Mouse (Mus musculus): ENCODE results near the gene Cyb5d1. TPM values are rescaled to one million over a fixed set of nuclear protein-coding genes. Genes with fewer than 3 reads are reported as not detected.

Cyb5d1 gene
- polyA plus RNA-seq, 1 experiment from 2014 or later = 25.3 TPM

DNA sequence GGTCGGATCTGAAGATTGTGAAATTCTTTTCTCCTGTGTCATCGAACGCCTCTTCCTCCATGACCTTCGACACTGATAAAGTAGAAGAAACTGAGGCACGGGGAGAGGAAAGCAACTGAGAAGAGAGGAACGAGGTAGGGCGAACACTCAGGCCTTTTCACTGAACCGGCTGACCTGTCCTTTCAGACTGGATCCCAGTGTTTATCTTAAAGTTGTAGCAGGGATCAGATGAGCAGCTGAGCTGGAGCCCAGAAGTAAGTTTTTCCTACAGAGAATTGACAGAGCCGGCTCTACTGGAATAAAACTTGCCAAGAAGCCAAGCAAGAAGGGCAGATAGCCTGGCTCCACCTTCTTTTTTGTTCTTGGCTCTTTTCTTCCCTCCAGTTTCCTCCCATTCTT, 24.6 kb downstream of the Cyb5d1 start:
- H3K4me3 ChIP-seq (replicated peaks) = no peak overlapping the region
- 15% methylated on average over 9 of the region's 9 CpGs for WGBS

DNA sequence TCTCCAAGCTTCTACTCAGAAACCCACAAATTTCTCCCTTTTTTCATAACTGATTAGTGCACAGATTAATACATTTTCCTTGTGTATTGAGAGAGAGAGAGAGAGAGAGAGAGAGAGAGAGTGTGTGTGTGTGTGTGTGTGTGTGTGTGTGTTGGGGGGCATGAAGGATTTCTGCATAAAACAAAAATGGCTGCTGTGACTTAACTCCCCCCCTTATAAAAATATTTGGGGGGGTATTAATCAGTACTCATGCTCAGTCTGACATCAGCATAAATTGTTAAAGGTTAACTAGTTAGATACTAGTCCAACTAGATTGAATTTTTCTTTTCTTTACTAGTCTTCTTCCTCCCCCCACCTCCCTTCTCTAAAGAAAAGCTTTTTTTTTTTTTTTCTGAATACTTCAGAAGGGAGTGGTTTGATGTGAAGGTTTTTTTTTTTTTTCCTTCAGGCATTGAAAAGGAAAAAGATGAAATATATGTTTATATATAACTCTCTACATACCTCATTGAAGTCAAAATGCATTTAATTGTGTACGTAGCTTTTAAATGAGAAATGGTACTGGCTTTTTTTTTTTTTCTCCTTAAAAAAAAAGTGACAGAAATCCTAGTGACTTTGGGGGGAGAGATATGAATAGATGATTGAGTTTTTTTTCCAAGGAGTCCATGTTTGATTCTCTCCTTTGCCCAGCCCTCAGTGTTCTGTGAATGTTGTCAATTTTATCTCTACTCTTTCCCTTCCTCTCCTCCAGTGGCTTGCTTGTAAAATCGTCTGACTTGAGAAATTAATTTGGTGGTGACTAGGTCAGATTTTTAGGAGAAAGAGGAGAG, 25.2 kb downstream of the Cyb5d1 start:
- WGBS = 15% methylated on average over 2 of the region's 2 CpGs
- H3K4me1 ChIP-seq = peaks cover 38% of the 10 kb centered on the region
- H3K27ac ChIP-seq = peak overlapping the region; percentile 99
- peak overlapping the region; percentile 85 for H3K4me3 ChIP-seq (replicated peaks)
- no peak overlapping the region for H3K9ac ChIP-seq
- no peak for ATAC-seq (ENCODE audit: insufficient read depth, low FRiP score, low read depth)
- H3K4me2 ChIP-seq = peak overlapping the region; percentile 91
- H3K27me3 ChIP-seq (replicated peaks) = no peaks in the 10 kb centered on the region
- peaks cover 10% of the 10 kb centered on the region; the same call in 1 of the 2 replicates for H3K36me3 ChIP-seq
- H3K9me3 ChIP-seq = no peaks in the 10 kb centered on the region

More for the DNA sequence above, 24.6 kb downstream of the Cyb5d1 start:
- Histone ChIP-seq H3K4me2 (peak overlapping the region; percentile 20), H3K4me1 (peaks cover 32% of the 10 kb centered on the region), H3K9me3 (no peaks in the 10 kb centered on the region), H3K27me3 (replicated peaks) (no peaks in the 10 kb centered on the region), H3K9ac (no peak overlapping the region), H3K36me3 (peaks cover 10% of the 10 kb centered on the region; the same call in 1 of the 2 replicates), H3K27ac (peak overlapping the region; percentile 86)
- no peak for ATAC-seq (ENCODE audit: insufficient read depth, low FRiP score, low read depth)

DNA sequence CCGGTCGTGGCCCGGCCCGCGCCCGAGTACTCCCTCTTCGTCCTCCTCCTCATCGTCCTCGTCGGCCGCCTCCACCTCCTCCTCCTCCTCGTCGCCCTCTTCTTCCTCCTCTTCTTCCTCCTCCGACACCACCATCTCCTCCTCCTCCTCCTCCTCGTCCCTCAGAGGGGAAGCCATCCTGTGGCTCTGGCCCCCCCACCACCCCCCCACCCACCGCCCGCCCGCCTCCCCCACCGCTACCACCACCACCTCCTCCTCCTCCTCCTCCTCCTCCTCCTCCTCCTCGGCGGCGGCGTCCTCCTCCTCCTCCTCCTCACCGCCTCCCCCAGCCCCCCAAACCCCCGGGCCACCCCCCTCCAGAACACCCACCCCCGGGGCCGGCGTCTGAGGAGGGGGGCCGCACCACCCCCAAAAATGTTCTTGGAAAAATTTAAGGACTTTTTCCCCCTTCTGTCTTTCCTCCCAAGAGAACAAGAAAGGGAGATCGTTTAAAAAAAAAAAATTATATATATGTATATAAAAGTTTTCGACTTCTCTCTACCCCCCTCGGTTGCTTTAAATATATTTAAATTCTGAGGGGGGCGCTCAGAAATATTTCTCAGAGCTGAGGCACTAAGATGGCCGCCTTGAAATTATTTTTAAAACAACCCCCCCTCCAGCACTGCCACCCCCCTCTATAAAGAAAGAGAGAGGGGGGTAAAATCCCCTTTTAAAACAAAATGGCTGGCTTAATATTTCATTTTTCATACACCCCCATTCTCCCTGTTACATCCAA, 26.0 kb downstream of the Cyb5d1 start, which contains the start of gene Chd3:
Chd3 (minus strand) TSS at position 192 of the 775 bp plus-strand sequence.
- ATAC-seq (ENCODE audit: insufficient read depth, low FRiP score, low read depth) = no peak
- Histone ChIP-seq H3K27me3 (replicated peaks) (no peaks in the 10 kb centered on the region), H3K9me3 (no peaks in the 10 kb centered on the region), H3K27ac (peak within 1 kb of the TSS; percentile 99), H3K4me1 (peaks cover 46% of the 10 kb centered on the region), H3K36me3 (peaks cover 10% of the 10 kb centered on the region; the same call in 1 of the 2 replicates), H3K4me2 (peak within 1 kb of the TSS; percentile 91), H3K4me3 (replicated peaks) (peak within 1 kb of the TSS; percentile 85), H3K9ac (peak within 1 kb of the TSS; percentile 99)
- WGBS = 1% methylated on average over 19 of the region's 34 CpGs

DNA sequence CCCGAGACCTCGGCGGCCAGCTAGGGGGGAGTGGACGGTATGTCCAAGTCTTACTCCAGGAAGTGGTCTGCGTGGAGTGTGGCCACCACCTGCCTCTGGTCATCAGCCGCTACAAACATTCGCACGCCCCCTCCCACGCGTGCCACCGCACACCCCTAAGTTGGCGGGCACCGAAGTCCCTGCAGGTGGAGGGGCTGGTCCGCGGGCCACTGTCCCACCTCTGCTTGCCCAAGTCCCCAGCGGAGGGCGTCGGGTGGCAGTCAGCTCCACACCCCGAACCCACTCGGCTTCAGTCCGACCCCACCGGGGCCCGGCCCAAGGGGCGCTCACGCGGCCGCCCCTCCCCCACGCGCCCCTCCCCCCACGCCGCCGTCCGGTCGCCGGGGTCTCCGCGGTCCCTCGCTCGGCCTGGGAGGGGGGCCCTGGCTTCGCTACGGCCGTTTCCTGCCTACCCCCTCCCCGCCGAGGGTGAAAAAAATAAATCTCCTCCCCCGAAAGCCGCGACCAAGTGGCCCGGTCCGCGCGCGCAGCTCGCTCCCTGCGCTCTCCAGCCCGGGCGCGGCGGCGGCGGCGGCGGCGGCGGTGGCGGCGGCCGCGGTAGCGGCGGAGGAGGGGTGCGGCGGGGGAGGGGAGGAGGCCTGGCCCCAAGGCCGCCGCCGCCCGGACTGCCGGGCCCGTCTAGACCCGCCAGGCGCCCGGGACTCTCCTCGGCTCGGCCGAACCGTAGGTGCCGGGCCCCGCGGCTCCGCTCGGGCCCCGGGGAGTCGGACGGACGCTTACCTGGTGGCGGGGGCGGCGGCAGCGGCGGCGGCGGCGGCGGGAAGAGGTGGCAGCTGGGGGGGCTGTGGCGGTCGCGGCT, 26.8 kb downstream of the Cyb5d1 start:
- H3K9me3 ChIP-seq = no peaks in the 10 kb centered on the region
- H3K4me2 ChIP-seq = peak overlapping the region; percentile 91
- peak overlapping the region; percentile 99 for H3K27ac ChIP-seq
- H3K9ac ChIP-seq = peak overlapping the region; percentile 99
- peak overlapping the region; percentile 85 for H3K4me3 ChIP-seq (replicated peaks)
- under 1% methylated on average over 70 of the region's 106 CpGs for WGBS
- ATAC-seq (ENCODE audit: insufficient read depth, low FRiP score, low read depth) = 0 out of 2 replicates have a peak, but pooled peaks have one; percentile 0
- peaks cover 5% of the 10 kb centered on the region; the same call in 1 of the 2 replicates for H3K36me3 ChIP-seq
- H3K27me3 ChIP-seq (replicated peaks) = no peaks in the 10 kb centered on the region
- H3K4me1 ChIP-seq = peaks cover 50% of the 10 kb centered on the region

DNA sequence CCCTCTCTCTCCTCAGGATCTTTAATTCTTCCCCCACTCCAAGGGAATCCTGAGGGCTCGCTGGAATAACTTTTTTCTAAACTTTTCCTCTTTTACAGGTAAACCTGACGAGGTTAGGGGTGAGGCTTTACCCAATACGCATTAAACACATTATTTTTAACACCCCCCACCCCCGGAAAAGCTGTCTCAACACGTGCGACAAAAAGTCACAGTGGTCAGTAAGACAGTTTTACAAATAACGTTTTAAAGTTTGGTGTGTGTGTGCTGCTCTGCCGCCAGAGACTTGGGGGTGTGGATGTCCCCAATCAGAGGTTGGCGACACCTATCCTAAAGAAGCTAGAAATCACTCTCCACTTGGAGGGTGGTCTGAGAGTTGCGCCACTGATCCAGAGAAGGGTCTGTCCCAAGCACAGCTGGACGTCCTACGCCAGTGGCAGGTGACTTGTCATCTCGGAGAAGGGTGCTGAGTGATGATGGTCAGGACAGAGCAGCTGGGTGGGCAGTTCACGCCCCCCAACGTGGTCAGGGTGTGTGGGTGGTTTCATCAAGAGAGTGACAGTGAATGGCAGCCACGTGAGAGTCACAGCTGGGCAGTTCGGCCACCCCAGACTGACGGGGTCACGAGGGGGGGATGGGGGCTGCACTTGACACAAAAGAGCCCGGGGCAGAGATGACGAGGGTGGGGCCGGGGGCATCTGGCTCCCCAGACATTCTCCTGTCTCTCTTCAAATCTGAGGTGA, 27.6 kb downstream of the Cyb5d1 start:
- H3K36me3 ChIP-seq = peaks cover 8% of the 10 kb centered on the region; the same call in 1 of the 2 replicates
- peaks cover 47% of the 10 kb centered on the region for H3K4me1 ChIP-seq
- H3K27ac ChIP-seq = peak overlapping the region; percentile 99
- H3K4me2 ChIP-seq = peak overlapping the region; percentile 91
- peak overlapping the region; percentile 99 for H3K9ac ChIP-seq
- H3K4me3 ChIP-seq (replicated peaks) = peak overlapping the region; percentile 85
- H3K27me3 ChIP-seq (replicated peaks) = no peaks in the 10 kb centered on the region
- WGBS = 1% methylated on average over 22 of the region's 22 CpGs
- H3K9me3 ChIP-seq = no peaks in the 10 kb centered on the region
- no peak for ATAC-seq (ENCODE audit: insufficient read depth, low FRiP score, low read depth)

DNA sequence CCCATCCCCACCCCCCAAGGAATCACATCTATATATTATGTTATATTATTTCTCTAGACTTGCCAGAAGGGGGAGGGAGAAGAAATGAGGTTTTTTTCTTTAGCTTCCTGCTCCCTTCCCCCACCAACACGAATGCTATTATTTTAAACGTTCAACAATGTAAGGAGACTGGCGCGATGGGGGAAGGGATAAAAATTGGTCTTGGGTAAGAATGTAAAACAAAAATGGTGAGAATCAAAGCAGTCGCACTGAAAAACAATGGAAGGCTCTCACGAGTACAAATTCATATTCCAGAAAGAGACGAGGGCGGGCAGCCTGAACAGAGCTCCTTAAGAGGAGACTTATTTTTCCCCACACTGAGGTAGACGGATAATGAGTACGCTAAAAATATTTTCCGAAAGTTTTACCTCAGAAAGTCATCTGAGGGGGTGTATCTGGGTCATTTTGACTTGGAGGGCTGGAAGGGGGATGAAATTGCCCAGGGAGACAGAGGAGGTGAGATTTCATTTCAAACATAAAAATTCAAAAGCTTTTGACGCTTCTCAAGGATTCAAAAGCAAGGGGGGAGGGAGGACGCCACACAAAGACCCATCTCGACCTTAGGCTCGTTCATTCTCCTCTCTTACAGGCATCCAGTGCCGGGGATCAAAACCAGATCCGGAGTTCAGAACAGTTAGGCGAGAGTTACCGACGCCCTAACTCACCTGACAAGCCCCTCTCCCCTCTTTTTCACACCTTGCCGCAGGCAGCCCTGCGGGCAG, 28.4 kb downstream of the Cyb5d1 start:
- H3K4me2 ChIP-seq = peak overlapping the region; percentile 91
- no peak for ATAC-seq (ENCODE audit: insufficient read depth, low FRiP score, low read depth)
- peak overlapping the region; percentile 85 for H3K4me3 ChIP-seq (replicated peaks)
- peaks cover 42% of the 10 kb centered on the region for H3K4me1 ChIP-seq
- H3K27ac ChIP-seq = peak overlapping the region; percentile 99
- H3K9me3 ChIP-seq = no peaks in the 10 kb centered on the region
- peak overlapping the region; percentile 99 for H3K9ac ChIP-seq
- peaks cover 14% of the 10 kb centered on the region for H3K36me3 ChIP-seq
- H3K27me3 ChIP-seq (replicated peaks) = no peaks in the 10 kb centered on the region
- under 1% methylated on average over 22 of the region's 22 CpGs for WGBS

DNA sequence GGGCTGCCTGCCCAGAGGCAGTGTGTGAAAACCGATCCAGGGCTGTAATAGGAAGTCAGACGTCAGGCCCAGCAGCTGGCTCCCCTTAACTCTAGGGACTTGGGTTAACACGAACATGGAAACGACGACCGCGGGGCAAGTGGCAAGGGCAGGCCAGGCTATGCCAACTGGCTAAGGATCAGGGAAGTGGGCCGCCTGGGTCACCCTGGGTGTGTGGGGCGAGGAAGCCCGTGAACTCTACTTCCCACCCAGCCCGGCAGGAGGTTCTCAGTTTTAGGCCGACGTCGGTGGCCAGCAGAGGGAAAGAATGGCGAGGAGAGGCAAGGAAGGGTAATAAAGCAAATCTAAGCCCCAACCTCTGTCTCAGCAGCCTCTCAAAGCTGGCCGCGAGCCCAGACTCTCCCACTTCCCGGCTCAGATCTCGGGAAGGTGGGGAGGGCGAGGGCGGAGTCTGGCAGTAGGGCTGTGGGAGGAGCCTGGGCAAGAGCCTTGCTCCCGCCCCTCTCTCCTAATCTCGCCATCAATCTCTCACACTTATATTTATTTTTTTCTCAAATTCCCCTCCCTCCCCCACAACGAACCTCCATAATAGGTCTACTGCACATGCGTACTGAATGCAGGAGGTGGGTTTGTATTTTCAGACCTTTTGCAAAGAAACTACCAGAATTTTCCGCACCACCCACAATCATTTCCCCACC, 29.1 kb downstream of the Cyb5d1 start:
- peak; percentile 80 for ATAC-seq (ENCODE audit: insufficient read depth, low FRiP score, low read depth)
- Histone ChIP-seq H3K9ac (peak overlapping the region; percentile 39; the same call in 1 of the 2 replicates), H3K4me3 (replicated peaks) (peak overlapping the region; percentile 85), H3K36me3 (peaks cover 21% of the 10 kb centered on the region), H3K4me2 (peak overlapping the region; percentile 91), H3K4me1 (peaks cover 34% of the 10 kb centered on the region), H3K27ac (peak overlapping the region; percentile 99), H3K9me3 (no peaks in the 10 kb centered on the region), H3K27me3 (replicated peaks) (no peaks in the 10 kb centered on the region)
- under 1% methylated on average over 26 of the region's 26 CpGs for WGBS

DNA sequence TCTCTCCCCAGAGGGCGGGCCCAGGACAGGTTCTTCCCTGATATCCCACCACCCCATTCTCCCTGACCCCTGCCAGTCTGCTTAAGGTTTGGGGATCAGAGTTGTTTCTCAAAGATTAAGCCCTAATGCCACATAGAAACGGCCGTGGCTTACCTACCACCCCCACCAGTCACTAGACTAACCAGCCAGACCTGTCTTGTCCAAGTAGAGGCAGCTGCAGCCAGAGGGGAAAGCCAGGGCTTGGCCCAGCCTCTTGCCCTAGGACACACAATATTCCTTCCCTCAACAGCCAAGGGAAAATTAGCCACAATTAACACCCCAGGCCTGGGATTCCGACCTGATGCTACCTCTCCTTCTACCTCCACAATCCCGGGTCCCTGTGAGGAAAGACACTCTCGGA, 29.7 kb downstream of the Cyb5d1 start:
- no peaks in the 10 kb centered on the region for H3K27me3 ChIP-seq (replicated peaks)
- peaks cover 27% of the 10 kb centered on the region for H3K36me3 ChIP-seq
- ATAC-seq (ENCODE audit: insufficient read depth, low FRiP score, low read depth) = no peak
- WGBS = 19% methylated on average over 6 of the region's 6 CpGs
- no peaks in the 10 kb centered on the region for H3K9me3 ChIP-seq
- peaks cover 31% of the 10 kb centered on the region for H3K4me1 ChIP-seq
- peak overlapping the region; percentile 85 for H3K4me3 ChIP-seq (replicated peaks)
- peak overlapping the region; percentile 99 for H3K27ac ChIP-seq
- peak overlapping the region; percentile 39; the same call in 1 of the 2 replicates for H3K9ac ChIP-seq
- peak overlapping the region; percentile 91 for H3K4me2 ChIP-seq

DNA sequence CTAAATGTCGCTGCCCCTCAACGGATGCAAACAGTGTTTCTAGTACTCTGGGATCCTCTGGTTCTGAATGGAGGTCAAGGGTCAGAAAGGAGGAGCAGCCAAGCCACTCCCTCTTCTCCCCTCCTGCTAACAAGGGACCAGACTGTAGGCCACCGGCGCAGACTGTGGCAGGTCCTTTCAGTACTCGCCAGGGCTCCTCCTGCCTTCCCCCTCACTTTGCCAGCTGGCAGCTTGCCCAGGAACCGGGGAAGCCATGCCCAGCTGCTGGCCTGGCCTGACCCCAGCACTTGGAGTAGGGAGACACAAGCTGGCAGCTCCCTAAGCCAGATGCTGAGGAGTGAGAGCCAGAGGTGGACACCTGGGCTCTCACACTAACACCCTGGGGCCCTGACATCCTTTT, 30.5 kb downstream of the Cyb5d1 start:
- 2% methylated on average over 6 of the region's 6 CpGs for WGBS
- peak; percentile 50 for ATAC-seq (ENCODE audit: insufficient read depth, low FRiP score, low read depth)
- H3K27ac ChIP-seq = peak overlapping the region; percentile 99
- H3K4me1 ChIP-seq = peaks cover 31% of the 10 kb centered on the region
- H3K9me3 ChIP-seq = no peaks in the 10 kb centered on the region
- H3K9ac ChIP-seq = no peak overlapping the region
- peaks cover 33% of the 10 kb centered on the region for H3K36me3 ChIP-seq
- H3K4me2 ChIP-seq = peak overlapping the region; percentile 91
- H3K4me3 ChIP-seq (replicated peaks) = peak overlapping the region; percentile 85
- H3K27me3 ChIP-seq (replicated peaks) = no peaks in the 10 kb centered on the region

DNA sequence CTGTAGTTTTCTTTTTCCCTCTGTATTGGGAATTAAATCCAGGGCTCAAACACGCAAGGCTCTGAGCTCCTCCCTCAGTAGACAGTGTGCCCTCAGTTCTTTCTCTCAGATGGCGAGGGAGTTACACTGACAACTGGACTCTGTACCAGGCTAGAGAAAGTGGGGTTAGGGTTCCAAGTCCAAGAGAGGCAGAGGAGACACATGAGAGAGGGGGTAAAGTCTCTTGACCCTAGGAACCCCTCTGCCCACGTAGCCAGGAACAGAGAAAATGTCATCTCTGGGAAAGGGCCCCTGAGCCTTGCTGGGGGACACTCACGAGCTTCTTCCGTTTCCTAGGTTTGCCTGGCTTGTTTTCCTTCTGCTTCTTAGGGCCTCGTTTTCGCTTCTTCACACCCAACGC, 31.1 kb downstream of the Cyb5d1 start:
- 36% methylated on average over 8 of the region's 8 CpGs for WGBS
- Histone ChIP-seq H3K36me3 (peaks cover 39% of the 10 kb centered on the region), H3K4me1 (peaks cover 31% of the 10 kb centered on the region), H3K27me3 (replicated peaks) (no peaks in the 10 kb centered on the region), H3K4me3 (replicated peaks) (peak overlapping the region; percentile 85), H3K9me3 (no peaks in the 10 kb centered on the region), H3K4me2 (peak overlapping the region; percentile 91), H3K9ac (no peak overlapping the region), H3K27ac (peak overlapping the region; percentile 99)
- no peak for ATAC-seq (ENCODE audit: insufficient read depth, low FRiP score, low read depth)

Measured in stomach, embryonic 15.5 days (tissue).